Mouse (Mus musculus): ENCODE results near the gene Rtl8b. TPM values are rescaled to one million over a fixed set of nuclear protein-coding genes. Genes with fewer than 3 reads are reported as not detected.
"Not testable (repeated sequence)": the region's sequence is repeated elsewhere in the genome, so short reads cannot be mapped to it uniquely, and the experiment has no call there.

Rtl8b gene
- polyA plus RNA-seq, 1 experiment = 363 TPM

DNA sequence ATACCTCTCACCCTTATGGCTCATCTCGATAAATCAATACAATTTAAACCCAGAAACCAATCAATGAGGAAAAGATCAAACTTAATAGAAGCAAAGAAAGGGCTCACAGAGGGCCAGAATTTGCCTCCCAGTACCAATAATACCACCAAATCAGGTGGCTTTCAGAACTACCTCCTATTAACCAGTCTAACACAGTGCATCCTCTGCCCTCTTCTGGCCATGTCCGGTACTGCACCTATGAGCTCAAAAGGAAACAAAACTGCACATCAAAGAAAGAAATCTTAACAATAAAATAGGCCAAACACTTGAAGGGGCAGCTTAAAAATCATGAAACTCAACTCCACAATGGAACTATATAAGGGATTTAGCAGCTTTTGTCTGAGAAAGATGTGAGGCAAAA is 6.7 kb upstream of the Rtl8b start:
- H3K4me3 ChIP-seq (ENCODE audit: insufficient read depth, low read length); H3K4me1 ChIP-seq (ENCODE audit: control insufficient read depth, insufficient read depth, low read length); H3K27ac ChIP-seq (ENCODE audit: insufficient read depth, low read length): not testable (repeated sequence)
- TF ChIP-seq CTCF (IDR thresholded peaks at IDR 0.05; ENCODE audit: extremely low read depth, insufficient read depth, low read length) = peak; percentile 27; the same call in 1 of the 2 replicates

DNA sequence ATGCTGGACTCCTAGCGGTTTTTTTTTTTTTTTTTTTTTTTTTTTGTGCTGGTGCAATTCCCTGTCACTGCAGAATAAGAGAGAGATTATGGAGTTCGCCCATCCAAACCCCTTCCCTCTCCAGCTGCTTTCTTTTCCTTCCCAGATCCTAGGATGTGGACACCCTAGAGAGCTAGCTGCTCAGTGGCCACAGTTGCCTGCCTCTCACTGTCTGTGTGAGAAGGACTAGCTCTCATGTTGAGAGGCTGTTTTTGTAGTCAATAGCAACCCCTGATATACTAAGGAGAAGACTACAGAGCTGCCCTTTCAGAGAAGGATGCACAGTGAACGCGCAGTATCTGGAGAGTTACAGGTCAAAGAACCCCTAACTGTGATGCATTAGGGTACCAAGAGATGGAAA is 488 bp upstream of the Rtl8b start:
- H3K27ac ChIP-seq (ENCODE audit: insufficient read depth, low read length); H3K4me1 ChIP-seq (ENCODE audit: control insufficient read depth, insufficient read depth, low read length): not testable (repeated sequence)
- peak overlapping the region; percentile 5 for H3K4me3 ChIP-seq (ENCODE audit: insufficient read depth, low read length)

DNA sequence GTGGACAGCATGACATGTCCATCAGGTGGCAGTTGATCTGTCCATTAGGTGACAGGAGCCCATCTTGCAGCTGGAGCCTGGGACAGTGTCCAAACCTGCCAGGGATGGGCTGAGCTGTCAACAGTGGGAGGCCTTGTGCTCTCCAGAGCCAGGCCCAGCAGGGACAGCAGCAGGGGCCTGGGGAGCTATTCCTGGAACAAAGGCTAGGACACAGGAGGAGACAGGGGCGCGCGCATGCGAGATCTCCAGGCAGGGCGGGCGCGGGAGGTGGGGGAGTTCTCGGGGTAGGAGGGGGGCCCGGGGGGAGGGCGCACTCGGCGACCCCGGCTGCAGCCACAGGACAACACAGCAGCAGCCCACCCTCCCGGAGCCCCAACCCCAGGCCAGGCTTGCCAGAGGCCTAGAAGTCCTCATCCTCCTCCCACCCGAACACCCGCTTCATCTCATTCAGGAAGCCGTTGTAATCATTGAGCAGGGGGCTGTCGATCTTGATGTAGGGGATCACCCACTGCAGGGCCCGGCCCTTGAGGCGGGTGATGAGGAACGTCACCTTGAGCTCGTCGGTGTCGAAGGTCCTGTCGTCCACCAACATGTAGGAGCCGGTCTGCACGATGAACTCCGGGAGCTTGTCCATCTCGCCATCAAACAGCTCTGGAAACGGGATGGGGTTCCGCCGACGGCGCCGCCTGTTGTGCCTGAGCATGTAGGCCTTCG is 494 bp downstream of the Rtl8b start:
- H3K4me3 ChIP-seq (ENCODE audit: insufficient read depth, low read length); H3K27ac ChIP-seq (ENCODE audit: insufficient read depth, low read length); H3K4me1 ChIP-seq (ENCODE audit: control insufficient read depth, insufficient read depth, low read length): not testable (repeated sequence)

GRCm38 (mm10) chrX:53652917-53653316 is 17.3 kb downstream of the Rtl8b start:
- not testable (repeated sequence) for H3K4me3 ChIP-seq (ENCODE audit: insufficient read depth, low read length)

DNA sequence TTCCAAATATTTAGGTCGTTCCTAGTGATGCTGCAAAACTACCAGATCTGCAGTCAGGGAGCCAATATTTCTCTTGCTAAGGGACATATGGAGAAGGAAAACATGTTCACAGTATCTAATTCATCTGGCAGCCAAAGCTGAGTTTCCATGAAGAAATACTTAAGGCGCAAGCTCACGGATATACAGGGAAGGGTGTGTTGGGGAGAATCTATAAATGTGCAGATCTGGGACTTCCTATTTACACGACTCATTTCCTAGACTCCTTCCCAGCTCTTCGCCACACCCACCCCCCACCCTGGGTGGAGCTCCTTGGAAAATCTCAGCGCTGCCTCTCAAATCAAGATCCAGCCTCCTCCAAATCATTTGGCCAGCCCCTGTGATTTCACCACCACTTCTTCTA is 24.3 kb downstream of the Rtl8b start:
- no peaks in the 10 kb centered on the region for H3K4me1 ChIP-seq (ENCODE audit: control insufficient read depth, insufficient read depth, low read length)
- no peak overlapping the region for H3K4me3 ChIP-seq (ENCODE audit: insufficient read depth, low read length)
- H3K27ac ChIP-seq (ENCODE audit: insufficient read depth, low read length) = no peak overlapping the region
- TF ChIP-seq CTCF (IDR thresholded peaks at IDR 0.05; ENCODE audit: extremely low read depth, insufficient read depth, low read length) (no peak), POLR2A (IDR thresholded peaks at IDR 0.05; ENCODE audit: extremely low read depth, insufficient read depth, low read length) (no peak)

More at GRCm38 (mm10) chrX:53652917-53653316, 17.3 kb downstream of the Rtl8b start:
- H3K27ac ChIP-seq (ENCODE audit: insufficient read depth, low read length); H3K4me1 ChIP-seq (ENCODE audit: control insufficient read depth, insufficient read depth, low read length): not testable (repeated sequence)

- Histone ChIP-seq H3K4me3 (ENCODE audit: insufficient read depth, low read length) (peak within 1 kb of the TSS; percentile 21; the same call in 1 of the 2 replicates), H3K27ac (ENCODE audit: insufficient read depth, low read length) (peak within 1 kb of the TSS; percentile 71)
- H3K4me1 ChIP-seq (ENCODE audit: control insufficient read depth, insufficient read depth, low read length) = not testable (repeated sequence)
- TF ChIP-seq POLR2A (IDR thresholded peaks at IDR 0.05; ENCODE audit: extremely low read depth, insufficient read depth, low read length) = peak; percentile 51; the same call in 1 of the 2 replicates
These were observed 26.9 kb downstream of the Rtl8b start, which contains the start of gene Rtl8a for GRCm38 (mm10) chrX:53642980-53643961. Gene Rtl8a, minus strand, starts transcription at chrX:53643682.

GRCm38 (mm10) chrX:53642604-53642979 is 27.6 kb downstream of the Rtl8b start:
- H3K4me3 ChIP-seq (ENCODE audit: insufficient read depth, low read length); H3K27ac ChIP-seq (ENCODE audit: insufficient read depth, low read length); H3K4me1 ChIP-seq (ENCODE audit: control insufficient read depth, insufficient read depth, low read length): not testable (repeated sequence)

DNA sequence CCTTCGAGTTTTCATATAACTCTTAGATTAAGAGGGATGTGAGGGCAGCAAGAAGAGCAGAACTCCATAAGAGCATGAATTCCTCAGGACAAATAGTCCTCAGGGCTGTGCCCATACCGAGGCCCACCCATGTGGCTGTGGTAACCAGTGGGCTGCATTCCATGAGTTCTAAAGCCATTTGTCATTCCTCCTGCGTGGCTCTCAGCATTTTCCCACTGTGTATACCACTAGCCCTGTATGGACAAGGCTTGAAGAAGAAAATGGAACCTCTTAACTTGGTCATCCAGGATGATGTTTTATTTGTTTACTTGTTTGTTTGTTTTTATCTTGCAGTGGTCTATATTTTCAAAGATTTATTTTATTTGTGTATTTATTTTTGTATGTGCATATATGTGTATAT is 32.1 kb downstream of the Rtl8b start:
- H3K4me3 ChIP-seq (ENCODE audit: insufficient read depth, low read length); H3K27ac ChIP-seq (ENCODE audit: insufficient read depth, low read length); H3K4me1 ChIP-seq (ENCODE audit: control insufficient read depth, insufficient read depth, low read length): not testable (repeated sequence)

Other genes with a start within 250 kb of the Rtl8b start
- gene Etd, start 235.5 kb downstream of the Rtl8b start, polyA plus RNA-seq (2012; rRNA removed) = not detected in 2 replicates
- gene Rtl8c, start 62.4 kb downstream of the Rtl8b start, polyA plus RNA-seq (2012; rRNA removed) = 228 and 234 TPM in 2 replicates
- gene Gm14597, start 61.4 kb downstream of the Rtl8b start, polyA plus RNA-seq (2012; rRNA removed) = 0.23 TPM in 1 of 2 replicates, not detected in the other
- gene Rtl8a, start 26.7 kb downstream of the Rtl8b start, polyA plus RNA-seq (2012; rRNA removed) = 248 and 263 TPM in 2 replicates
- 0.19 and 0.21 TPM in 2 replicates for gene 4930502E18Rik, start 54.4 kb upstream of the Rtl8b start, polyA plus RNA-seq (2012; rRNA removed)
- not detected in 2 replicates for gene 1700013H16Rik, start 87.4 kb upstream of the Rtl8b start, polyA plus RNA-seq (2012; rRNA removed)
- 0.04 and 0.08 TPM in 2 replicates for gene Zfp36l3, start 106.0 kb upstream of the Rtl8b start, polyA plus RNA-seq (2012; rRNA removed)
- gene Xlr, start 127.3 kb upstream of the Rtl8b start, polyA plus RNA-seq (2012; rRNA removed) = 2.0 and 2.5 TPM in 2 replicates

Measured in cortical plate, adult 2 months (tissue).